Mouse (Mus musculus) bone marrow, adult 2 months (tissue): ENCODE data around the gene Slc7a15. TPM values are rescaled to one million over a fixed set of nuclear protein-coding genes. Genes with fewer than 3 reads are reported as not detected.

ENCODE experiments used
- H3K27ac ChIP-seq: fragments of 200-500 bp; 2 replicates; pipeline ENCODE4 v1.5.1; 2012; ENCODE audit warnings: low read depth, mild to moderate bottlenecking, control low read depth, inconsistent platforms, low read length; ENCODE audit not compliant: control insufficient read depth, poor library complexity, insufficient read depth
- H3K4me1 ChIP-seq: fragments of 200-500 bp; 2 replicates; pipeline ENCODE4 v1.6.1; 2011; ENCODE audit warnings: low read length; ENCODE audit not compliant: control insufficient read depth, insufficient read depth
- H3K4me3 ChIP-seq: fragments of 200-500 bp; replicated peaks from 2 replicates; pipeline ENCODE3; 2011; ENCODE audit warnings: mild to moderate bottlenecking, low read depth, low read length, control low read depth; ENCODE audit not compliant: control insufficient read depth
- CTCF ChIP-seq: fragments of 200-500 bp; IDR thresholded peaks from 2 replicates; pipeline ENCODE4 v1.5.1; 2011; ENCODE audit warnings: low read length, control low read depth; ENCODE audit not compliant: control insufficient read depth, insufficient read depth
- POLR2A ChIP-seq: fragments of 200-500 bp; IDR thresholded peaks from 2 replicates; pipeline ENCODE4 v1.6.1; 2011; ENCODE audit warnings: low read depth, mild to moderate bottlenecking, control low read depth, low read length, borderline replicate concordance; ENCODE audit not compliant: control insufficient read depth
- WGBS: fragments of 180-500 bp; shearing (Covaris S2); methylation state at CpG from one replicate; pipeline ENCODE4 v1.1.7; 2018; 5-methylcytosine and 5-hydroxymethylcytosine counted together
- polyA plus RNA-seq: library from polyadenylated mRNA; stranded (reverse); fragments of >200 nt; gene quantifications from 2 replicates; pipeline ENCODE4 v1.2.4, GENCODE M21; 2011; ENCODE audit warnings: low replicate concordance; ENCODE audit not compliant: missing spikeins, insufficient read depth, insufficient read length

Gene Slc7a15
- polyA plus RNA-seq, 1 experiment: not detected

GRCm38 (mm10) chr12:8545066-8545610 is 53.7 kb downstream of the Slc7a15 start:
- no peak for TF ChIP-seq POLR2A
- TF ChIP-seq CTCF: no peak
- H3K27ac ChIP-seq: no peak overlapping the region
- H3K4me3 ChIP-seq: no peak overlapping the region
- no peaks in the 10 kb centered on the region for H3K4me1 ChIP-seq
- WGBS: 70% methylated on average over 5 of the region's 5 CpGs

GRCm38 (mm10) chr12:8542371-8542770 is 56.5 kb downstream of the Slc7a15 start:
- Histone ChIP-seq H3K27ac (no peak overlapping the region), H3K4me1 (peaks cover 1% of the 10 kb centered on the region), H3K4me3 (no peak overlapping the region)
- TF ChIP-seq POLR2A (no peak), CTCF (no peak)
- 74% methylated on average over 4 of the region's 4 CpGs for WGBS

GRCm38 (mm10) chr12:8539471-8539870 is 59.4 kb downstream of the Slc7a15 start:
- TF ChIP-seq CTCF: no peak
- no peak for TF ChIP-seq POLR2A
- H3K27ac ChIP-seq: no peak overlapping the region
- 61% methylated on average over 13 of the region's 13 CpGs for WGBS
- peaks cover 1% of the 10 kb centered on the region for H3K4me1 ChIP-seq
- no peak overlapping the region for H3K4me3 ChIP-seq

- 73% methylated on average over 5 of the region's 5 CpGs for WGBS
- peaks cover 1% of the 10 kb centered on the region for H3K4me1 ChIP-seq
- H3K4me3 ChIP-seq: no peak overlapping the region
- no peak overlapping the region for H3K27ac ChIP-seq
- TF ChIP-seq CTCF: no peak
Measured at GRCm38 (mm10) chr12:8537291-8537690, 61.6 kb downstream of the Slc7a15 start.

GRCm38 (mm10) chr12:8536221-8536965 is 62.5 kb downstream of the Slc7a15 start:
- peaks cover 1% of the 10 kb centered on the region for H3K4me1 ChIP-seq
- WGBS: 80% methylated on average over 9 of the region's 9 CpGs
- TF ChIP-seq CTCF (no peak), POLR2A (no peak)
- H3K4me3 ChIP-seq: no peak overlapping the region
- no peak overlapping the region for H3K27ac ChIP-seq

GRCm38 (mm10) chr12:8535596-8535995 is 63.3 kb downstream of the Slc7a15 start:
- TF ChIP-seq POLR2A (no peak), CTCF (no peak)
- 80% methylated on average over 7 of the region's 7 CpGs for WGBS
- peaks cover 1% of the 10 kb centered on the region for H3K4me1 ChIP-seq
- H3K27ac ChIP-seq: no peak overlapping the region
- H3K4me3 ChIP-seq: no peak overlapping the region

- WGBS: 55% methylated on average over 1 of the region's 1 CpGs
- TF ChIP-seq POLR2A (no peak), CTCF (no peak)
- Histone ChIP-seq H3K27ac (no peak overlapping the region), H3K4me1 (peaks cover 1% of the 10 kb centered on the region), H3K4me3 (no peak overlapping the region)
Measured at GRCm38 (mm10) chr12:8534915-8535314, 64.0 kb downstream of the Slc7a15 start.

GRCm38 (mm10) chr12:8527770-8528169 is 71.1 kb downstream of the Slc7a15 start:
- no peak overlapping the region for H3K4me3 ChIP-seq
- 62% methylated on average over 5 of the region's 5 CpGs for WGBS
- no peaks in the 10 kb centered on the region; the same call in 1 of the 2 replicates for H3K4me1 ChIP-seq
- no peak overlapping the region for H3K27ac ChIP-seq
- TF ChIP-seq POLR2A (no peak), CTCF (no peak)

- no peak for TF ChIP-seq POLR2A
- no peak for TF ChIP-seq CTCF
- WGBS: 69% methylated on average over 1 of the region's 1 CpGs
Measured at GRCm38 (mm10) chr12:8527175-8527574, 71.7 kb downstream of the Slc7a15 start.

More at GRCm38 (mm10) chr12:8527175-8527574, 71.7 kb downstream of the Slc7a15 start:
- H3K27ac ChIP-seq: no peak overlapping the region
- no peaks in the 10 kb centered on the region; the same call in 1 of the 2 replicates for H3K4me1 ChIP-seq
- H3K4me3 ChIP-seq: no peak overlapping the region
